Mouse (Mus musculus) stomach, postnatal 0 days (tissue): ENCODE data around the gene Utp3.

Experiments
- CTCF ChIP-seq: IDR thresholded peaks from 2 replicates; pipeline ENCODE4 v1.5.1; 2016; ENCODE audit warnings: antibody characterized with exemption, low read depth, mild to moderate bottlenecking, moderate library complexity
- EP300 ChIP-seq: optimal IDR thresholded peaks from 2 replicates; pipeline ENCODE3; 2016; ENCODE audit warnings: antibody characterized with exemption

DNA sequence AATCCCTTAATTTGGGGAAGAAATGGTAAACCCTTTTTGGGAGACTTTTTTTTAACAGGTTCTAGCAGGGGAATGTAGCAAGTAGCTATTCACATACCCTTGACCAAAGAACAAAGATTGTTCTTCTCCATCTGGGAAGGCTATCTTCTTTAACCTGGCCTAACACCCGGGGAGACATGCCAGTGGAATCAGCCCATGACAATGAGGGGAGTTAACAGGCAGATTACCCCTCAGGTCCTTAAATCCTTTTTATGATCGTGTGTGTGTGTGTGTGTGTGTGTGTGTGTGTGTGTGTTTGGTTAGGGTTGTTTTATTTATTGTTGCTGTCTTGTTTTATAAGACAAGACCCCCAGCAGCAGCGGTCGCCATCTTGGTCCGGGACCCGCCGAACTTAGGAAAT lies 8.7 kb upstream of the Utp3 start:
- no peak for TF ChIP-seq CTCF
- no peak for TF ChIP-seq EP300
